Mouse (Mus musculus) limb, embryonic 10.5 days (tissue): Measurements from ENCODE around the gene Elavl2. TPM values are rescaled to one million over a fixed set of nuclear protein-coding genes. Genes with fewer than 3 reads are reported as not detected.

Source experiments
- DNase-seq: peaks from one replicate; pipeline ENCODE4 v3.0.0-alpha.2; 2017; ENCODE audit warnings: low spot score
- H3K27ac ChIP-seq: fragments of 300-500 bp; sonication (generic); 2 replicates; pipeline ENCODE4 v1.5.1; 2016; ENCODE audit warnings: mild to moderate bottlenecking
- H3K27me3 ChIP-seq: fragments of 300-500 bp; sonication (generic); 2 replicates; pipeline ENCODE4 v1.6.1; 2016; ENCODE audit warnings: low read depth, mild to moderate bottlenecking; ENCODE audit not compliant: poor library complexity, severe bottlenecking
- H3K36me3 ChIP-seq: fragments of 300-500 bp; sonication (generic); 2 replicates; pipeline ENCODE4 v1.6.1; 2016; ENCODE audit warnings: mild to moderate bottlenecking, moderate library complexity
- H3K4me1 ChIP-seq: fragments of 300-500 bp; sonication (generic); 2 replicates; pipeline ENCODE4 v1.6.1; 2016
- H3K4me3 ChIP-seq: fragments of 300-500 bp; sonication (generic); 2 replicates; pipeline ENCODE4 v1.5.1; 2016; ENCODE audit warnings: mild to moderate bottlenecking, moderate library complexity
- H3K9me3 ChIP-seq: fragments of 300-500 bp; sonication (generic); replicated peaks from 2 replicates; pipeline ENCODE4 v1.6.1; 2016; ENCODE audit warnings: mild to moderate bottlenecking
- WGBS: fragments of 180-500 bp; shearing (Covaris S2); methylation state at CpG from one replicate; pipeline ENCODE4 v1.1.7; 2016; 5-methylcytosine and 5-hydroxymethylcytosine counted together
- microRNA-seq: library from miRNA; unstranded; fragments of <30 nt; microRNA quantifications from one replicate; pipeline ENCODE4, GENCODE M21; 2017
- polyA plus RNA-seq: library from polyadenylated mRNA; unstranded; fragments of >200 nt; fragmentation: Nextera tagmentation; extraction: Ambion mirVana; gene quantifications from 2 replicates; pipeline ENCODE4 v1.2.1, GENCODE M21; 2016

Gene Elavl2
- polyA plus RNA-seq, 1 experiment from 2014 or later = 3.9 TPM

DNA sequence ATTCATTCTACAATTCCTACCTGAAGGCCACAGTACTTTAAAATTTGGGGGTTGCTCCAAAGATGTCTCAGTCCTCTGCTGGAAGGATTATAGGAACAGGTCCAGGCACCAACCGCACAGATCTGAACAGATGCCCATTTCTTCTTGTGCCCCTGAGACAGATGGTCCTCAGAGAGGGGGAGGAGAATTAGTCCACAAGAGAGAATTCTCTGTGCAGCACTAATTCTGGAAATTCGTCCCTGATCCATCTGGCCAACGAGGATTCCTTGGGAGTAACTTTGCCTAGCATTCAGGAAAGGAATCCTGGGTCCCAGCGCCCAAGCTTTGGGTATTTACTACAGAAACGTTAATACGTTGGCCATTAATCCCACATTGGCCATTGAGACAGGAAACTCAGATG is 165.6 kb downstream of the Elavl2 start:
- Histone ChIP-seq H3K4me3 (no peak overlapping the region), H3K27me3 (no peaks in the 10 kb centered on the region), H3K27ac (no peak overlapping the region), H3K36me3 (no peaks in the 10 kb centered on the region), H3K4me1 (peaks cover 18% of the 10 kb centered on the region), H3K9me3 (no peaks in the 10 kb centered on the region)
- WGBS = 89% methylated on average over 6 of the region's 6 CpGs
- no peak for DNase-seq

DNA sequence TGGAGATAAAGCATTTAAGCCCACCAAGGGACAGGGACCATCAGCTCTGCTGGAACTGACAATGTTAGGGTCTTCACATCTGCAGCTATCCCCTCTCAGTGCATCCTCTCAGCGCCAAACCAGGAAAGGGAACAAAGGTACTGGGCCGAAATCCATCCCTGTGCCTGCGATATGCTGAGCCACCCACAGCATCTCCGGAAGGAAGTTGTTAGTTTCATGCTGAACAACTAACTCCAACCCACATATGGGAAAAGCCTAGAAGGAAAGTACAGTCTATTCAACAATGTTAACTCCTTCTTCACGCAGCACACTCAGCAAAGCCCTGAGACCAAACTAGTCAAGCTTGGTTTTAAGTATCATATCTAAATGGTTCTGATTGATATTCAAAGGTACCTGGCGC is 167.0 kb downstream of the Elavl2 start:
- DNase-seq = no peak
- Histone ChIP-seq H3K9me3 (no peaks in the 10 kb centered on the region), H3K4me1 (peaks cover 18% of the 10 kb centered on the region), H3K27me3 (no peaks in the 10 kb centered on the region), H3K4me3 (no peak overlapping the region), H3K36me3 (no peaks in the 10 kb centered on the region), H3K27ac (no peak overlapping the region)
- WGBS = 91% methylated on average over 6 of the region's 6 CpGs

GRCm38 (mm10) chr4:91230439-91230863 is 170.1 kb downstream of the Elavl2 start:
- H3K36me3 ChIP-seq = no peaks in the 10 kb centered on the region
- 42% methylated on average over 1 of the region's 1 CpGs for WGBS
- H3K4me3 ChIP-seq = no peak overlapping the region
- DNase-seq = no peak
- H3K9me3 ChIP-seq = no peaks in the 10 kb centered on the region
- peaks cover 8% of the 10 kb centered on the region; the same call in 1 of the 2 replicates for H3K4me1 ChIP-seq
- no peaks in the 10 kb centered on the region for H3K27me3 ChIP-seq
- no peak overlapping the region for H3K27ac ChIP-seq

- Histone ChIP-seq H3K9me3 (no peaks in the 10 kb centered on the region), H3K4me3 (no peak overlapping the region), H3K4me1 (peaks cover 8% of the 10 kb centered on the region; the same call in 1 of the 2 replicates), H3K27me3 (no peaks in the 10 kb centered on the region), H3K36me3 (no peaks in the 10 kb centered on the region), H3K27ac (no peak overlapping the region)
- no peak for DNase-seq
- 82% methylated on average over 3 of the region's 3 CpGs for WGBS
These were observed 172.2 kb downstream of the Elavl2 start for GRCm38 (mm10) chr4:91228341-91228740.

GRCm38 (mm10) chr4:91223811-91224210 is 176.8 kb downstream of the Elavl2 start:
- H3K36me3 ChIP-seq = no peaks in the 10 kb centered on the region
- 88% methylated on average over 4 of the region's 4 CpGs for WGBS
- DNase-seq = no peak

GRCm38 (mm10) chr4:91219322-91219721 is 181.3 kb downstream of the Elavl2 start:
- Histone ChIP-seq H3K4me3 (no peak overlapping the region), H3K36me3 (no peaks in the 10 kb centered on the region), H3K27me3 (no peaks in the 10 kb centered on the region), H3K27ac (no peak overlapping the region), H3K9me3 (no peaks in the 10 kb centered on the region), H3K4me1 (no peaks in the 10 kb centered on the region)
- no peak for DNase-seq
- 89% methylated on average over 3 of the region's 3 CpGs for WGBS

More at GRCm38 (mm10) chr4:91223811-91224210, 176.8 kb downstream of the Elavl2 start:
- Histone ChIP-seq H3K27ac (no peak overlapping the region), H3K4me3 (no peak overlapping the region), H3K27me3 (no peaks in the 10 kb centered on the region), H3K9me3 (no peaks in the 10 kb centered on the region), H3K4me1 (no peaks in the 10 kb centered on the region)

GRCm38 (mm10) chr4:91213917-91214316 is 186.7 kb downstream of the Elavl2 start:
- Histone ChIP-seq H3K27ac (no peak overlapping the region), H3K27me3 (no peaks in the 10 kb centered on the region), H3K36me3 (no peaks in the 10 kb centered on the region), H3K4me3 (no peak overlapping the region), H3K4me1 (0 out of 2 replicates have a peak, but pooled peaks cover under 1% of the 10 kb centered on the region), H3K9me3 (no peaks in the 10 kb centered on the region)
- no peak for DNase-seq
- WGBS = 76% methylated on average over 3 of the region's 3 CpGs

GRCm38 (mm10) chr4:91208415-91209292 is 191.9 kb downstream of the Elavl2 start:
- no peaks in the 10 kb centered on the region for H3K9me3 ChIP-seq

More at GRCm38 (mm10) chr4:91208415-91209292, 191.9 kb downstream of the Elavl2 start:
- H3K27ac ChIP-seq = no peak overlapping the region
- 68% methylated on average over 6 of the region's 6 CpGs for WGBS
- 0 out of 2 replicates have a peak, but pooled peaks cover 14% of the 10 kb centered on the region for H3K4me1 ChIP-seq
- H3K4me3 ChIP-seq = no peak overlapping the region
- no peaks in the 10 kb centered on the region for H3K27me3 ChIP-seq
- no peaks in the 10 kb centered on the region for H3K36me3 ChIP-seq
- no peak for DNase-seq

Small RNA genes within 50 kb of the gene (microRNA-seq; reads per million reads assigned to microRNA genes)
- gene Mir6402 = not detected
